Mouse (Mus musculus) megakaryocyte, embryonic 14.5 days (primary cell): ENCODE data around the gene Cemip.

ENCODE experiments used
- FLI1 ChIP-seq: IDR thresholded peaks from 2 replicates; pipeline ENCODE4 v1.6.1; 2012; ENCODE audit warnings: low read length, inconsistent platforms, mixed read lengths
- GATA1 ChIP-seq: IDR thresholded peaks from 3 replicates; pipeline ENCODE4 v1.6.1; 2012; ENCODE audit warnings: mixed read lengths, low read length, inconsistent platforms, borderline replicate concordance

DNA sequence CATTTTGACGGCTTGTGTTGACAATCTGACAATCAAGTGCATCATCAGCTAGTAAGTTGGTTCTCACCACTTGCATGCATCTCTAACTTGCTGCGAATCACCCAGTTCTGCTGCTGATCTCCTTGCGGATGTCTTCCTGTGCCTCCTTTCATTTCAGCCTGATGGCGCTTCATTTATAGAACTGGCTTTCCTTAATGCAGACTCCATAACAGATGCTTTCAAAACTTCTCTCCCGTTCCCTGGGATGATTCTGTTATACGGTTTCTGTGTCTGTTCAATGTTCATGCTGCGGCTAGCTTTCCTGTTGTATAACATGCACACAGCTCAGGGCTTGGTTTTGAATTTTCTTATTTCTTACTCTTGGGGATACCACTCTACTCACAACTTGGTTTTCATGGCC lies 26.5 kb downstream of the Cemip start:
- TF ChIP-seq FLI1: no peak
- no peak for TF ChIP-seq GATA1
